Mouse (Mus musculus) heart, postnatal 0 days (tissue): ENCODE measurements around the gene Mpst.

Source experiments
- CTCF ChIP-seq: IDR thresholded peaks from 2 replicates; pipeline ENCODE4 v1.5.1; 2016; ENCODE audit warnings: antibody characterized with exemption, control low read depth, low read depth
- EP300 ChIP-seq: IDR thresholded peaks from 2 replicates; pipeline ENCODE4 v1.6.1; 2016; ENCODE audit warnings: antibody characterized with exemption, low read depth

GRCm38 (mm10) chr15:78451201-78451600 lies 45.0 kb downstream of the Mpst start:
- TF ChIP-seq CTCF (no peak), EP300 (no peak)
